Mouse (Mus musculus) embryonic facial prominence, embryonic 13.5 days (tissue): ENCODE results near the gene Zscan20. TPM values are rescaled to one million over a fixed set of nuclear protein-coding genes. Genes with fewer than 3 reads are reported as not detected.
"Not testable (repeated sequence)": the region's sequence is repeated elsewhere in the genome, so short reads cannot be mapped to it uniquely, and the experiment has no call there.

Experiments used
- ATAC-seq: fragments of 200-750 bp; cut with Nextera tagmentation; 2 replicates; pipeline ENCODE4 v1.8.0; 2017; ENCODE audit warnings: low read depth; ENCODE audit not compliant: insufficient number of reproducible peaks, insufficient read depth, low FRiP score, low TSS enrichment
- H3K27ac ChIP-seq: fragments of 300-500 bp; sonication (generic); 2 replicates; pipeline ENCODE4 v1.5.1; 2015; ENCODE audit warnings: moderate library complexity, mild to moderate bottlenecking, inconsistent platforms
- H3K27me3 ChIP-seq: fragments of 300-500 bp; sonication (generic); 2 replicates; pipeline ENCODE4 v1.6.1; 2015; ENCODE audit warnings: mild to moderate bottlenecking, inconsistent platforms
- H3K36me3 ChIP-seq: fragments of 300-500 bp; sonication (generic); 2 replicates; pipeline ENCODE4 v1.6.1; 2015; ENCODE audit warnings: mild to moderate bottlenecking, inconsistent platforms
- H3K4me1 ChIP-seq: fragments of 300-500 bp; sonication (generic); 2 replicates; pipeline ENCODE4 v1.6.1; 2015; ENCODE audit warnings: inconsistent platforms
- H3K4me2 ChIP-seq: fragments of 300-500 bp; sonication (generic); 2 replicates; pipeline ENCODE4 v1.6.1; 2015; ENCODE audit warnings: moderate library complexity, mild to moderate bottlenecking, inconsistent platforms
- H3K4me3 ChIP-seq: fragments of 300-500 bp; sonication (generic); 2 replicates; pipeline ENCODE4 v1.5.1; 2015; ENCODE audit warnings: mild to moderate bottlenecking, inconsistent platforms
- H3K9ac ChIP-seq: fragments of 300-500 bp; sonication (generic); 2 replicates; pipeline ENCODE4 v1.6.1; 2015; ENCODE audit warnings: mild to moderate bottlenecking, inconsistent platforms
- H3K9me3 ChIP-seq: fragments of 300-500 bp; sonication (generic); 2 replicates; pipeline ENCODE4 v1.6.1; 2016; ENCODE audit warnings: inconsistent platforms
- WGBS: fragments of 180-500 bp; shearing (Covaris S2); methylation state at CpG from one replicate; pipeline ENCODE4 v1.1.7; 2015; ENCODE audit warnings: mixed read lengths; 5-methylcytosine and 5-hydroxymethylcytosine counted together
- polyA plus RNA-seq: library from polyadenylated mRNA; unstranded; fragments of >200 nt; fragmentation: Nextera tagmentation; extraction: Ambion mirVana; gene quantifications from 2 replicates; pipeline ENCODE4 v1.2.1, GENCODE M21; 2015

Zscan20 gene
- polyA plus RNA-seq, 1 experiment from 2014 or later, result 7.4 TPM

DNA sequence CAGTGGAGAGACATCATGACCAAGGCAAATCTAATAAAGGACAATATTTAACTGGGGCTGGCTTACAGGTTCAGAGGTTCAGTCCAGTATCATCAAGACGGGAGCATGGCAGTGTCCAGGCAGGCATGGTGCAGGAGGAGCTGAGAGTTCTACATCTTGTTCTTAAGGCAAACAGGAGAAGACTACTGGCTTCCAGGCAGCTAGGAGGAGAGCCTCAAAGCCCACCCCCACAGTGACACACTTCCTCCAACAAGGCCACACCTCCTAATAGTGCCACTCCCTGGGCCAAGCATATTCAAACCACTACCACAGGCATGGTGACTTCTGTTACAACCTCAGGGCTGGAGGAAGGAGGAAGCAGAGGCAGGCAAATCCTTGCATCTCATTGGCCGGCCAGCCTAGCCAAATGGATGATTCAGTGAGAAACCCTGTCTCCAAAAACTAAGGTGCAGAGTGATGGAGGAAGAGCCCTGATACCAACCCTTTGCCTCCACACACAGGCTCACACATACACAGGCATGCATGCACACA is 65.9 kb downstream of the Zscan20 start:
- not testable (repeated sequence) for H3K4me2 ChIP-seq, ATAC-seq, H3K4me3 ChIP-seq, H3K9ac ChIP-seq, H3K27ac ChIP-seq, H3K4me1 ChIP-seq, H3K27me3 ChIP-seq, H3K36me3 ChIP-seq, H3K9me3 ChIP-seq
- WGBS, result 64% methylated on average over 2 of the region's 2 CpGs

DNA sequence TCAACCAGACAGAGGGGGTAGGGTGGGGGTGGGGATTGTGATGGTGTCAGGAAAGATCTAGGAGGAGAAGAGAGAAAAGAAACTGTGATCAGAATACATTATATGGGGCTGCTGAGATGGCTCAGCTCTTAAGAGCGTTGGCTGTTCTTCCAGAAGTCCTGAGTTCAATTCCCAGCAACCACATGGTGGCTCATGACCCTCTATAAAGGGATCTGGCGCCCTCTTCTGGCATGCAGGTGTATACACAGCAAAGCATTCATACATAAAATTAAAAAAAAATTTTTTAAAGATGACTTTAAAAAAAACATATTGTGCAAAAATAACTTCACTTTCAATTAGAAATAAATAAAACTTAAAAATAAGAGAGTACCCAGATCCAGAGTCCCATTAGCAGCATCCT is 66.5 kb downstream of the Zscan20 start:
- H3K9me3 ChIP-seq, result no peaks in the 10 kb centered on the region
- H3K27me3 ChIP-seq, result no peaks in the 10 kb centered on the region
- H3K36me3 ChIP-seq, result no peaks in the 10 kb centered on the region
- 22% methylated on average over 2 of the region's 2 CpGs for WGBS
- ATAC-seq, result no peak
- H3K27ac ChIP-seq, result no peak overlapping the region
- H3K9ac ChIP-seq, result no peak overlapping the region
- no peak overlapping the region for H3K4me3 ChIP-seq
- no peaks in the 10 kb centered on the region for H3K4me1 ChIP-seq
- no peak overlapping the region for H3K4me2 ChIP-seq

Other genes starting within 250 kb of the Zscan20 start
- gene Tlr12, start 8.5 kb upstream of the Zscan20 start, polyA plus RNA-seq, result 0.87 and 1.5 TPM in 2 replicates
- gene Phc2, start 44.6 kb upstream of the Zscan20 start, polyA plus RNA-seq, result 17.8 and 27.5 TPM in 2 replicates
- 0.29 and 0.38 TPM in 2 replicates for gene A3galt2, start 145.3 kb upstream of the Zscan20 start, polyA plus RNA-seq
- gene Zfp362, start 195.9 kb upstream of the Zscan20 start, polyA plus RNA-seq, result 50.2 and 51.7 TPM in 2 replicates